Mouse (Mus musculus) midbrain, embryonic 16.5 days (tissue): ENCODE results near the gene Ric8a. TPM values are rescaled to one million over a fixed set of nuclear protein-coding genes. Genes with fewer than 3 reads are reported as not detected.

Experiments
- ATAC-seq: fragments of 200-750 bp; cut with Nextera tagmentation; 2 replicates; pipeline ENCODE4 v1.8.0; 2017; ENCODE audit warnings: moderate TSS enrichment
- H3K27ac ChIP-seq: fragments of 300-500 bp; sonication (generic); 2 replicates; pipeline ENCODE4 v1.5.1; 2014; ENCODE audit warnings: mild to moderate bottlenecking, low read length, mixed read lengths
- H3K27me3 ChIP-seq: fragments of 300-500 bp; sonication (generic); 2 replicates; pipeline ENCODE4 v1.6.1; 2014; ENCODE audit warnings: low read depth, low read length, mixed read lengths; ENCODE audit not compliant: control insufficient read depth, insufficient read depth
- H3K36me3 ChIP-seq: fragments of 300-500 bp; sonication (generic); 2 replicates; pipeline ENCODE4 v1.6.1; 2014; ENCODE audit warnings: mild to moderate bottlenecking, low read length, moderate library complexity, mixed read lengths; ENCODE audit not compliant: control insufficient read depth, insufficient read depth
- H3K4me1 ChIP-seq: fragments of 300-500 bp; sonication (generic); 2 replicates; pipeline ENCODE4 v1.6.1; 2014; ENCODE audit warnings: mild to moderate bottlenecking, low read length, mixed read lengths; ENCODE audit not compliant: control insufficient read depth, insufficient read depth
- H3K4me2 ChIP-seq: fragments of 300-500 bp; sonication (generic); 2 replicates; pipeline ENCODE4 v1.6.1; 2014; ENCODE audit warnings: mild to moderate bottlenecking, low read length, mixed read lengths
- H3K4me3 ChIP-seq: fragments of 300-500 bp; sonication (generic); 2 replicates; pipeline ENCODE4 v1.5.1; 2014; ENCODE audit warnings: low read depth, mild to moderate bottlenecking, low read length, moderate library complexity, mixed read lengths
- H3K9ac ChIP-seq: fragments of 300-500 bp; sonication (generic); 2 replicates; pipeline ENCODE4 v1.6.1; 2014; ENCODE audit warnings: low read depth, low read length, mixed read lengths
- H3K9me3 ChIP-seq: fragments of 300-500 bp; sonication (generic); replicated peaks from 2 replicates; pipeline ENCODE4 v1.6.1; 2014; ENCODE audit warnings: mild to moderate bottlenecking, low read length, mixed read lengths; ENCODE audit not compliant: control insufficient read depth, poor library complexity, severe bottlenecking
- WGBS: fragments of 180-500 bp; shearing (Covaris S2); extraction: QIAGEN DNeasy Blood & Tissue Kit; methylation state at CpG from one replicate; pipeline ENCODE4 v1.1.7; 2014; 5-methylcytosine and 5-hydroxymethylcytosine counted together
- polyA plus RNA-seq: library from polyadenylated mRNA; unstranded; fragments of >200 nt; fragmentation: Nextera tagmentation; extraction: Ambion mirVana; gene quantifications from 2 replicates; pipeline ENCODE4 v1.2.1, GENCODE M21; 2015

Ric8a gene
- 107 TPM in 2 replicates for polyA plus RNA-seq

GRCm38 (mm10) chr7:140856785-140857549, at the start of gene Ric8a:
Gene Ric8a, plus strand, starts transcription at chr7:140856957.
- peaks cover 30% of the 10 kb centered on the region for H3K36me3 ChIP-seq

GRCm38 (mm10) chr7:140810496-140810895, 46.3 kb upstream of the Ric8a start:
- no peaks in the 10 kb centered on the region for H3K27me3 ChIP-seq
- H3K4me1 ChIP-seq = no peaks in the 10 kb centered on the region
- H3K9me3 ChIP-seq = no peaks in the 10 kb centered on the region
- peaks cover 19% of the 10 kb centered on the region for H3K36me3 ChIP-seq
- no peak overlapping the region for H3K27ac ChIP-seq
- no peak overlapping the region for H3K4me2 ChIP-seq
- H3K4me3 ChIP-seq = no peak overlapping the region
- ATAC-seq = no peak
- 89% methylated on average over 6 of the region's 6 CpGs for WGBS
- H3K9ac ChIP-seq = no peak overlapping the region

More at GRCm38 (mm10) chr7:140856785-140857549, at the start of gene Ric8a:
- Histone ChIP-seq H3K27me3 (no peaks in the 10 kb centered on the region), H3K9me3 (no peaks in the 10 kb centered on the region), H3K9ac (peak within 1 kb of the TSS; percentile 90), H3K27ac (peak within 1 kb of the TSS; percentile 94), H3K4me1 (peaks cover 23% of the 10 kb centered on the region), H3K4me3 (peak within 1 kb of the TSS; percentile 85), H3K4me2 (peak within 1 kb of the TSS; percentile 96)
- WGBS = under 1% methylated on average over 49 of the region's 50 CpGs
- peak; percentile 80 for ATAC-seq

- H3K4me3 ChIP-seq = no peak overlapping the region
- H3K4me1 ChIP-seq = peaks cover under 1% of the 10 kb centered on the region; the same call in 1 of the 2 replicates
- no peak overlapping the region for H3K4me2 ChIP-seq
- no peak for ATAC-seq
- H3K27ac ChIP-seq = no peak overlapping the region
- H3K9me3 ChIP-seq = no peaks in the 10 kb centered on the region
- H3K9ac ChIP-seq = no peak overlapping the region
- no peaks in the 10 kb centered on the region for H3K27me3 ChIP-seq
- peaks cover 19% of the 10 kb centered on the region for H3K36me3 ChIP-seq
- whole genome bisulfite sequencing = 73% methylated on average over 13 of the region's 13 CpGs
Measured at GRCm38 (mm10) chr7:140811714-140812113, 45.0 kb upstream of the Ric8a start.

GRCm38 (mm10) chr7:140812850-140813249, 43.9 kb upstream of the Ric8a start:
- no peak overlapping the region for H3K9ac ChIP-seq
- H3K4me3 ChIP-seq = no peak overlapping the region
- peaks cover 19% of the 10 kb centered on the region for H3K36me3 ChIP-seq
- H3K4me2 ChIP-seq = no peak overlapping the region
- ATAC-seq = no peak
- H3K27me3 ChIP-seq = no peaks in the 10 kb centered on the region
- H3K27ac ChIP-seq = no peak overlapping the region
- peaks cover 9% of the 10 kb centered on the region for H3K4me1 ChIP-seq
- WGBS = 88% methylated on average over 12 of the region's 12 CpGs
- H3K9me3 ChIP-seq = no peaks in the 10 kb centered on the region

- Histone ChIP-seq H3K9me3 (no peaks in the 10 kb centered on the region), H3K27ac (no peak overlapping the region), H3K36me3 (peaks cover 2% of the 10 kb centered on the region; the same call in 1 of the 2 replicates), H3K4me3 (no peak overlapping the region), H3K9ac (no peak overlapping the region), H3K27me3 (no peaks in the 10 kb centered on the region), H3K4me2 (peak overlapping the region; percentile 39), H3K4me1 (peaks cover 18% of the 10 kb centered on the region)
- ATAC-seq = no peak
- 74% methylated on average over 4 of the region's 4 CpGs for WGBS
Measured at GRCm38 (mm10) chr7:140820173-140820572, 36.6 kb upstream of the Ric8a start.

GRCm38 (mm10) chr7:140821305-140821652, 35.5 kb upstream of the Ric8a start:
- peak overlapping the region; percentile 98 for H3K27ac ChIP-seq
- H3K4me2 ChIP-seq = peak overlapping the region; percentile 69
- no peaks in the 10 kb centered on the region for H3K9me3 ChIP-seq
- peaks cover 18% of the 10 kb centered on the region for H3K4me1 ChIP-seq
- peaks cover 2% of the 10 kb centered on the region; the same call in 1 of the 2 replicates for H3K36me3 ChIP-seq
- WGBS = 39% methylated on average over 5 of the region's 5 CpGs
- no peaks in the 10 kb centered on the region for H3K27me3 ChIP-seq
- ATAC-seq = peak; percentile 57
- peak overlapping the region; percentile 89 for H3K9ac ChIP-seq
- peak overlapping the region; percentile 74 for H3K4me3 ChIP-seq

GRCm38 (mm10) chr7:140821653-140822329, 35.0 kb upstream of the Ric8a start, which contains the start of gene Zfp941:
Gene Zfp941, minus strand, starts transcription at chr7:140822178.
- Histone ChIP-seq H3K4me3 (peak within 1 kb of the TSS; percentile 74), H3K4me1 (peaks cover 17% of the 10 kb centered on the region), H3K9me3 (no peaks in the 10 kb centered on the region), H3K27me3 (no peaks in the 10 kb centered on the region), H3K9ac (peak within 1 kb of the TSS; percentile 89), H3K27ac (peak within 1 kb of the TSS; percentile 98), H3K4me2 (peak within 1 kb of the TSS; percentile 69), H3K36me3 (peaks cover 2% of the 10 kb centered on the region; the same call in 1 of the 2 replicates)
- under 1% methylated on average over 21 of the region's 21 CpGs for WGBS
- peak; percentile 94 for ATAC-seq

- ATAC-seq = no peak
- H3K4me1 ChIP-seq = peaks cover 11% of the 10 kb centered on the region
- H3K27me3 ChIP-seq = no peaks in the 10 kb centered on the region
- 94% methylated on average over 4 of the region's 4 CpGs for WGBS
- no peak overlapping the region for H3K4me2 ChIP-seq
- no peaks in the 10 kb centered on the region for H3K9me3 ChIP-seq
- no peak overlapping the region for H3K9ac ChIP-seq
- H3K36me3 ChIP-seq = peaks cover 2% of the 10 kb centered on the region; the same call in 1 of the 2 replicates
- H3K4me3 ChIP-seq = no peak overlapping the region
- H3K27ac ChIP-seq = no peak overlapping the region
Measured at GRCm38 (mm10) chr7:140822731-140823130, 34.0 kb upstream of the Ric8a start.
